Mouse (Mus musculus): ENCODE measurements at regions not wholly inside any gene's neighbourhood (a gene's known extent, or its start where the extent isn't known, plus 50 kb on each side); places are given as distances from the start of the nearest gene placed in this dataset.
"Not testable (repeated sequence)": the region's sequence is repeated elsewhere in the genome, so short reads cannot be mapped to it uniquely, and the experiment has no call there.

- DNase-seq (ENCODE audit: low spot score) (no peak), ATAC-seq (replicated peaks; ENCODE audit: low FRiP score) (no peak)
- no peak overlapping the region for H3K4me2 ChIP-seq (ENCODE audit: low read depth, low read length, severe bottlenecking)
- no peak overlapping the region for H3K27ac ChIP-seq (ENCODE audit: low read depth, low read length)
- H3K4me1 ChIP-seq (replicated peaks; ENCODE audit: control insufficient read depth, insufficient read depth, low read length): no peaks in the 10 kb centered on the region
- H3K27me3 ChIP-seq (ENCODE audit: control insufficient read depth, insufficient read depth, low read length): no peaks in the 10 kb centered on the region
- no peak overlapping the region for H3K4me3 ChIP-seq (ENCODE audit: low read depth, low read length)
- no peak overlapping the region for H3K9ac ChIP-seq (ENCODE audit: low read length)
- 72% methylated on average over 3 of the region's 3 CpGs for WGBS
- H3K36me3 ChIP-seq (ENCODE audit: control insufficient read depth, insufficient read depth, low read length): no peaks in the 10 kb centered on the region
- no peaks in the 10 kb centered on the region for H3K9me3 ChIP-seq (ENCODE audit: control insufficient read depth, low read length)
These were observed 497.8 kb upstream of the Tbl1xr1 start for GRCm38 (mm10) chr3:21578635-21579034.

DNA sequence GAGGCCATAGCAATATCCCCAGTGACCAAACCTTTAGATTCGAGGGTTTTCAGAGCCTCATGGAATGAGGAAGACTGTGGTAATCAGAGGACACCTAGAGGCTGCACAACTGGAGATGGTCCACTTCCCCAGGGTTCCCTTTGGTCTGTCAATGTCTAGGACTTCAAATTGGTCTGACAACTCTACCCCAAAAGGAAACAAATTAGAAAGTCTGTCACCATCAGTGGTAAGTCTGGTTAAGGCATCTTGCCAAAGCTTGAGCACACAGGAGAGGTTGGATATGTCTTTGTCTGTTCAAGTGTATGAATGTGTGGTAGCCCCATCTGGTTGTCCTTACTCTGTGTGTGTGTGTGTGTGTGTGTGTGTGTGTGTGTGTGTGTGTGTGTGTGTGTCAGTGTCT lies 494.3 kb upstream of the Tbl1xr1 start:
- Histone ChIP-seq H3K4me2 (ENCODE audit: low read depth, low read length, severe bottlenecking) (no peak overlapping the region), H3K4me1 (replicated peaks; ENCODE audit: control insufficient read depth, insufficient read depth, low read length) (no peaks in the 10 kb centered on the region), H3K27me3 (ENCODE audit: control insufficient read depth, insufficient read depth, low read length) (no peaks in the 10 kb centered on the region), H3K9ac (ENCODE audit: low read length) (no peak overlapping the region), H3K9me3 (ENCODE audit: control insufficient read depth, low read length) (no peaks in the 10 kb centered on the region), H3K36me3 (ENCODE audit: control insufficient read depth, insufficient read depth, low read length) (no peaks in the 10 kb centered on the region), H3K4me3 (ENCODE audit: low read depth, low read length) (no peak overlapping the region), H3K27ac (ENCODE audit: low read depth, low read length) (no peak overlapping the region)
- 62% methylated on average over 1 of the region's 1 CpGs for WGBS
- ATAC-seq (replicated peaks; ENCODE audit: low FRiP score) (no peak), DNase-seq (ENCODE audit: low spot score) (no peak)

- no peak overlapping the region for H3K9ac ChIP-seq (ENCODE audit: low read length)
- H3K27me3 ChIP-seq (ENCODE audit: control insufficient read depth, insufficient read depth, low read length): no peaks in the 10 kb centered on the region
- WGBS: 83% methylated on average over 3 of the region's 3 CpGs
- no peaks in the 10 kb centered on the region for H3K36me3 ChIP-seq (ENCODE audit: control insufficient read depth, insufficient read depth, low read length)
- no peak for DNase-seq (ENCODE audit: low spot score)
- no peak overlapping the region for H3K27ac ChIP-seq (ENCODE audit: low read depth, low read length)
- no peak for ATAC-seq (replicated peaks; ENCODE audit: low FRiP score)
- H3K9me3 ChIP-seq (ENCODE audit: control insufficient read depth, low read length): no peaks in the 10 kb centered on the region
- H3K4me2 ChIP-seq (ENCODE audit: low read depth, low read length, severe bottlenecking): no peak overlapping the region
- H3K4me1 ChIP-seq (replicated peaks; ENCODE audit: control insufficient read depth, insufficient read depth, low read length): no peaks in the 10 kb centered on the region
- H3K4me3 ChIP-seq (ENCODE audit: low read depth, low read length): no peak overlapping the region
These were observed 490.7 kb upstream of the Tbl1xr1 start for GRCm38 (mm10) chr3:21585767-21586166.

- no peaks in the 10 kb centered on the region for H3K36me3 ChIP-seq (ENCODE audit: control insufficient read depth, insufficient read depth, low read length)
- ATAC-seq (replicated peaks; ENCODE audit: low FRiP score): no peak
These were observed 469.6 kb upstream of the Tbl1xr1 start for GRCm38 (mm10) chr3:21606846-21607245.

GRCm38 (mm10) chr3:21610231-21610630 lies 466.2 kb upstream of the Tbl1xr1 start:
- no peaks in the 10 kb centered on the region for H3K4me1 ChIP-seq (replicated peaks; ENCODE audit: control insufficient read depth, insufficient read depth, low read length)
- no peak overlapping the region for H3K4me3 ChIP-seq (ENCODE audit: low read depth, low read length)
- H3K36me3 ChIP-seq (ENCODE audit: control insufficient read depth, insufficient read depth, low read length): no peaks in the 10 kb centered on the region
- no peak overlapping the region for H3K27ac ChIP-seq (ENCODE audit: low read depth, low read length)
- H3K4me2 ChIP-seq (ENCODE audit: low read depth, low read length, severe bottlenecking): no peak overlapping the region
- WGBS: 82% methylated on average over 2 of the region's 2 CpGs
- H3K9ac ChIP-seq (ENCODE audit: low read length): no peak overlapping the region
- DNase-seq (ENCODE audit: low spot score): no peak
- ATAC-seq (replicated peaks; ENCODE audit: low FRiP score): no peak
- no peaks in the 10 kb centered on the region for H3K27me3 ChIP-seq (ENCODE audit: control insufficient read depth, insufficient read depth, low read length)
- no peaks in the 10 kb centered on the region for H3K9me3 ChIP-seq (ENCODE audit: control insufficient read depth, low read length)

More at GRCm38 (mm10) chr3:21606846-21607245, 469.6 kb upstream of the Tbl1xr1 start:
- no peaks in the 10 kb centered on the region for H3K9me3 ChIP-seq (ENCODE audit: control insufficient read depth, low read length)
- no peak overlapping the region for H3K4me3 ChIP-seq (ENCODE audit: low read depth, low read length)
- 100% methylated on average over 2 of the region's 2 CpGs for WGBS
- H3K9ac ChIP-seq (ENCODE audit: low read length): no peak overlapping the region
- no peak overlapping the region for H3K27ac ChIP-seq (ENCODE audit: low read depth, low read length)
- no peak overlapping the region for H3K4me2 ChIP-seq (ENCODE audit: low read depth, low read length, severe bottlenecking)
- no peaks in the 10 kb centered on the region for H3K27me3 ChIP-seq (ENCODE audit: control insufficient read depth, insufficient read depth, low read length)
- no peak for DNase-seq (ENCODE audit: low spot score)
- no peaks in the 10 kb centered on the region for H3K4me1 ChIP-seq (replicated peaks; ENCODE audit: control insufficient read depth, insufficient read depth, low read length)

DNA sequence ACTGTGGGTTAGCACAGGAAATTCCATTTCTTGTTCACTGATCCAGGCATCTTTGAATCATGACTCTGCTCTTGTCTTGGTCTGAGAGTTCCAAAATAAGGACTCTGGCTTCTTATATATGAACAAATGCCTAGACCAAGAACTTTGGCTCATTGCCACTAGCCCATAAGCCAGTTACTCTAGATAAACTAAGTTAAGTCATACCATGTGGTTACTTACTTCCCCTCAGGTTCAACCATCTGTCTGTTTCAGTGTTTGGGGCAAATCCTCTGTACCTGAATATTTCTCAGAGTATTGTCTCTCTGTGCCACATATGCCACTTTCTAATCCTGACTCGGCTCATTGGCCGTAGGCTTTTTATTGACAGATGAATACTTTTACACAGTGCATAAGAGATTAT lies 454.7 kb upstream of the Tbl1xr1 start:
- ATAC-seq (replicated peaks; ENCODE audit: low FRiP score): no peak
- DNase-seq (ENCODE audit: low spot score): no peak
- Histone ChIP-seq H3K9ac (ENCODE audit: low read length) (no peak overlapping the region), H3K4me2 (ENCODE audit: low read depth, low read length, severe bottlenecking) (no peak overlapping the region), H3K9me3 (ENCODE audit: control insufficient read depth, low read length) (no peaks in the 10 kb centered on the region), H3K36me3 (ENCODE audit: control insufficient read depth, insufficient read depth, low read length) (no peaks in the 10 kb centered on the region), H3K27me3 (ENCODE audit: control insufficient read depth, insufficient read depth, low read length) (no peaks in the 10 kb centered on the region), H3K4me3 (ENCODE audit: low read depth, low read length) (no peak overlapping the region), H3K4me1 (replicated peaks; ENCODE audit: control insufficient read depth, insufficient read depth, low read length) (no peaks in the 10 kb centered on the region), H3K27ac (ENCODE audit: low read depth, low read length) (no peak overlapping the region)
- WGBS: 97% methylated on average over 2 of the region's 2 CpGs

- Histone ChIP-seq H3K4me2 (ENCODE audit: low read depth, low read length, severe bottlenecking) (no peak overlapping the region), H3K36me3 (ENCODE audit: control insufficient read depth, insufficient read depth, low read length) (no peaks in the 10 kb centered on the region), H3K4me3 (ENCODE audit: low read depth, low read length) (no peak overlapping the region), H3K27me3 (ENCODE audit: control insufficient read depth, insufficient read depth, low read length) (no peaks in the 10 kb centered on the region), H3K9ac (ENCODE audit: low read length) (no peak overlapping the region), H3K27ac (ENCODE audit: low read depth, low read length) (no peak overlapping the region), H3K9me3 (ENCODE audit: control insufficient read depth, low read length) (no peaks in the 10 kb centered on the region), H3K4me1 (replicated peaks; ENCODE audit: control insufficient read depth, insufficient read depth, low read length) (no peaks in the 10 kb centered on the region)
- ATAC-seq (replicated peaks; ENCODE audit: low FRiP score) (no peak), DNase-seq (ENCODE audit: low spot score) (no peak)
- 89% methylated on average over 2 of the region's 2 CpGs for WGBS
These were observed 451.4 kb upstream of the Tbl1xr1 start for GRCm38 (mm10) chr3:21625039-21625438.

DNA sequence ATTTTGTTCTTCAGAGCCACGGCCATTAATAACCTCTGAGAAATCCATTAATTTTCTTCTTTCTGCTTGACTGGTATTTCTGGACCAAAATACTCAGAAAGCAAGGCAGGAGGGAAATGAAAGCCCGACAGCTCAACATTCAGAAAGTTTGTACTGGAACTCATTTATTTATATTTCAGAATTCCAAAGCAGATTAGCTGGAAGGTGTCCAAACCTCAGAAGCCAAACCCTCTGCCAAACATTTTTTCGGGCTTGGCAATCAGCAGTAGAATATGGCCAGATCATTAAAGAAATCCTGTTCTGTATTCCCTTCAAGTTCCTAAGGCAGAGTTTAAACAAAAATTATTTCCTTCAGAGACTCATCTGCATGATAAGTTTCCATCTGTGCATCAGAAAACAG lies 450.4 kb upstream of the Tbl1xr1 start:
- no peaks in the 10 kb centered on the region for H3K36me3 ChIP-seq (ENCODE audit: control insufficient read depth, insufficient read depth, low read length)
- no peak overlapping the region for H3K9ac ChIP-seq (ENCODE audit: low read length)
- H3K4me1 ChIP-seq (replicated peaks; ENCODE audit: control insufficient read depth, insufficient read depth, low read length): no peaks in the 10 kb centered on the region
- H3K27ac ChIP-seq (ENCODE audit: low read depth, low read length): no peak overlapping the region
- ATAC-seq (replicated peaks; ENCODE audit: low FRiP score) (no peak), DNase-seq (ENCODE audit: low spot score) (no peak)
- no peaks in the 10 kb centered on the region for H3K27me3 ChIP-seq (ENCODE audit: control insufficient read depth, insufficient read depth, low read length)
- no peaks in the 10 kb centered on the region for H3K9me3 ChIP-seq (ENCODE audit: control insufficient read depth, low read length)
- 77% methylated on average over 3 of the region's 3 CpGs for WGBS
- no peak overlapping the region for H3K4me3 ChIP-seq (ENCODE audit: low read depth, low read length)
- H3K4me2 ChIP-seq (ENCODE audit: low read depth, low read length, severe bottlenecking): no peak overlapping the region

GRCm38 (mm10) chr3:21627048-21627447 lies 449.4 kb upstream of the Tbl1xr1 start:
- H3K27me3 ChIP-seq (ENCODE audit: control insufficient read depth, insufficient read depth, low read length); H3K9me3 ChIP-seq (ENCODE audit: control insufficient read depth, low read length); H3K27ac ChIP-seq (ENCODE audit: low read depth, low read length); ATAC-seq (replicated peaks; ENCODE audit: low FRiP score); H3K4me1 ChIP-seq (replicated peaks; ENCODE audit: control insufficient read depth, insufficient read depth, low read length); H3K36me3 ChIP-seq (ENCODE audit: control insufficient read depth, insufficient read depth, low read length); DNase-seq (ENCODE audit: low spot score); H3K4me3 ChIP-seq (ENCODE audit: low read depth, low read length); H3K4me2 ChIP-seq (ENCODE audit: low read depth, low read length, severe bottlenecking); H3K9ac ChIP-seq (ENCODE audit: low read length): not testable (repeated sequence)
- 82% methylated on average over 2 of the region's 2 CpGs for WGBS

All from forebrain, embryonic 11.5 days (tissue).